Mouse (Mus musculus) granulocyte monocyte progenitor cell, adult 5-6 weeks (primary cell): ENCODE results near the gene Nup153. TPM values are rescaled to one million over a fixed set of nuclear protein-coding genes. Genes with fewer than 3 reads are reported as not detected.

Experiments
- ATAC-seq: replicated peaks from 2 replicates; pipeline ENCODE4 v1.8.0; 2016; ENCODE audit warnings: mild to moderate bottlenecking, moderate TSS enrichment, inconsistent platforms; ENCODE audit not compliant: poor library complexity, severe bottlenecking
- total RNA-seq, 2 experiments: library from RNA; stranded (forward) in 1 of 2; stranded (reverse) in 1 of 2; fragments of 200-712, 200-1000 nt in 1 of 2; fragments of >200 nt in 1 of 2; fragmentation: Nextera tagmentation in 1 of 2; gene quantifications; 2 replicates each; pipeline ENCODE4 v1.2.3; 2014 to 2017

Nup153 gene
- total RNA-seq, 2 experiments from 2014 or later, result 81.0 to 102 TPM

- no peak for ATAC-seq
These were observed 44.8 kb downstream of the Nup153 start for GRCm38 (mm10) chr13:46682921-46683320.

- peak; percentile 35; the same call in 1 of the 2 replicates for ATAC-seq
These were observed 50.0 kb downstream of the Nup153 start for GRCm38 (mm10) chr13:46677721-46678120.

GRCm38 (mm10) chr13:46674601-46675000 lies 53.1 kb downstream of the Nup153 start:
- no peak for ATAC-seq

GRCm38 (mm10) chr13:46670514-46670913 lies 57.2 kb downstream of the Nup153 start:
- no peak for ATAC-seq

GRCm38 (mm10) chr13:46669620-46670271 lies 58.0 kb downstream of the Nup153 start:
- peak; percentile 27; the same call in 1 of the 2 replicates for ATAC-seq

- ATAC-seq, result peak; percentile 97
These were observed 58.6 kb downstream of the Nup153 start, which contains the start of gene Fam8a1 for GRCm38 (mm10) chr13:46669048-46669619. TSS of gene Fam8a1 (plus strand) at chr13:46669522.

GRCm38 (mm10) chr13:46663461-46663964 lies 64.2 kb downstream of the Nup153 start:
- ATAC-seq, result peak; percentile 58

- ATAC-seq, result no peak
These were observed 68.5 kb downstream of the Nup153 start for GRCm38 (mm10) chr13:46659211-46659610.

GRCm38 (mm10) chr13:46654566-46654965 lies 73.2 kb downstream of the Nup153 start:
- no peak for ATAC-seq

GRCm38 (mm10) chr13:46653671-46654070 lies 74.1 kb downstream of the Nup153 start:
- ATAC-seq, result no peak

- ATAC-seq, result no peak
These were observed 75.1 kb downstream of the Nup153 start for GRCm38 (mm10) chr13:46652671-46653070.

- no peak for ATAC-seq
These were observed 75.9 kb downstream of the Nup153 start for GRCm38 (mm10) chr13:46651853-46652252.

GRCm38 (mm10) chr13:46645476-46645875 lies 82.3 kb downstream of the Nup153 start:
- ATAC-seq, result no peak

- ATAC-seq, result no peak
These were observed 83.6 kb downstream of the Nup153 start for GRCm38 (mm10) chr13:46644175-46644574.

GRCm38 (mm10) chr13:46642318-46642717 lies 85.4 kb downstream of the Nup153 start:
- ATAC-seq, result no peak

- no peak for ATAC-seq
These were observed 86.9 kb downstream of the Nup153 start for GRCm38 (mm10) chr13:46640608-46641468.

GRCm38 (mm10) chr13:46634133-46634488 lies 93.6 kb downstream of the Nup153 start:
- peak; percentile 99 for ATAC-seq

GRCm38 (mm10) chr13:46633320-46634132 lies 94.2 kb downstream of the Nup153 start:
- ATAC-seq, result no peak

- ATAC-seq, result no peak
These were observed 94.9 kb downstream of the Nup153 start for GRCm38 (mm10) chr13:46632796-46633195.
